9 mouse cellular contexts compared by ENCODE assay signal in genomic region chr12:108318499-108318898, GRCm38 (mm10). TPM values are rescaled to one million over a fixed set of nuclear protein-coding genes. Genes with fewer than 3 reads are reported as not detected.
A peak's percentile ranks its signal among the peaks of the same experiment; 100 is the strongest.
DNase-seq lines count a peak whose midpoint lies in the region; ATAC-seq and TF ChIP-seq lines count a peak whose summit lies in the region.
"Had no signal": no experiment of that assay in that cellular context is flagged by ENCODE, and none has a peak within 500 bp of the region (broad histone marks: within the 10 kb centered on the region; RNA-seq: fewer than 3 reads in every experiment).

No protein-coding gene starts in this region.

- H3K27me3 ChIP-seq in forebrain, embryonic 11.5 days (ENCODE audit: control insufficient read depth, insufficient read depth, low read length) = peaks cover 5% of the 10 kb centered on the region; the same call in 1 of the 2 replicates
- 0 out of 2 replicates have a peak, but pooled peaks cover 3% of the 10 kb centered on the region for H3K27me3 ChIP-seq in forebrain, embryonic 15.5 days
- H3K27me3 ChIP-seq in lung, embryonic 14.5 days (ENCODE audit: insufficient read depth, low read length) = peaks cover 50% of the 10 kb centered on the region
- peaks cover 42% of the 10 kb centered on the region for H3K27me3 ChIP-seq in intestine, embryonic 16.5 days (replicated peaks; ENCODE audit: control insufficient read depth, insufficient read depth, low read length)
- H3K27me3 ChIP-seq in neural tube, embryonic 14.5 days (ENCODE audit: control insufficient read depth, insufficient read depth, low read length) = 0 out of 2 replicates have a peak, but pooled peaks cover 3% of the 10 kb centered on the region

- peak overlapping the region; percentile 9; the same call in 1 of the 2 replicates for H3K4me2 ChIP-seq in forebrain, embryonic 11.5 days (ENCODE audit: low read depth, low read length, severe bottlenecking)
- H3K4me2 ChIP-seq in forebrain, embryonic 15.5 days (replicated peaks) = no peak overlapping the region
- peak overlapping the region; percentile 35; the same call in 1 of the 2 replicates for H3K4me2 ChIP-seq in lung, embryonic 14.5 days
- H3K4me2 ChIP-seq in intestine, embryonic 16.5 days (ENCODE audit: low read depth, low read length) = peak overlapping the region; percentile 22; the same call in 1 of the 2 replicates
- H3K4me2 ChIP-seq in neural tube, embryonic 14.5 days (ENCODE audit: low read depth, low read length) = peak overlapping the region; percentile 23; the same call in 1 of the 2 replicates

- no peaks in the 10 kb centered on the region for H3K36me3 ChIP-seq in forebrain, embryonic 11.5 days (ENCODE audit: control insufficient read depth, insufficient read depth, low read length)
- no peaks in the 10 kb centered on the region for H3K36me3 ChIP-seq in forebrain, embryonic 15.5 days
- H3K36me3 ChIP-seq in lung, embryonic 14.5 days (ENCODE audit: insufficient read depth) = no peaks in the 10 kb centered on the region
- H3K36me3 ChIP-seq in intestine, embryonic 16.5 days (ENCODE audit: control insufficient read depth, insufficient read depth, low read length) = no peaks in the 10 kb centered on the region
- no peaks in the 10 kb centered on the region for H3K36me3 ChIP-seq in neural tube, embryonic 14.5 days (ENCODE audit: control insufficient read depth, insufficient read depth, low read length)

- H3K9me3 ChIP-seq in forebrain, embryonic 11.5 days (ENCODE audit: control insufficient read depth, low read length) = no peaks in the 10 kb centered on the region
- H3K9me3 ChIP-seq in forebrain, embryonic 15.5 days = no peaks in the 10 kb centered on the region
- H3K9me3 ChIP-seq in lung, embryonic 14.5 days (ENCODE audit: low read depth, low read length) = no peaks in the 10 kb centered on the region
- no peaks in the 10 kb centered on the region for H3K9me3 ChIP-seq in intestine, embryonic 16.5 days (ENCODE audit: control insufficient read depth, low read length)
- no peaks in the 10 kb centered on the region for H3K9me3 ChIP-seq in neural tube, embryonic 14.5 days (ENCODE audit: control insufficient read depth, low read length)

- 15% methylated on average over 37 of the region's 37 CpGs for WGBS in forebrain, embryonic 11.5 days
- 44% methylated on average over 37 of the region's 37 CpGs for WGBS in forebrain, embryonic 15.5 days
- WGBS in lung, embryonic 14.5 days = 9% methylated on average over 37 of the region's 37 CpGs
- WGBS in intestine, embryonic 16.5 days = 16% methylated on average over 37 of the region's 37 CpGs
- WGBS in neural tube, embryonic 14.5 days = 15% methylated on average over 37 of the region's 37 CpGs

- no peak for ATAC-seq in forebrain, embryonic 11.5 days (replicated peaks; ENCODE audit: low FRiP score)
- ATAC-seq in forebrain, embryonic 15.5 days (replicated peaks) = no peak
- ATAC-seq in lung, embryonic 14.5 days (ENCODE audit: insufficient read depth) = no peak
- no peak for ATAC-seq in intestine, embryonic 16.5 days
- no peak for ATAC-seq in neural tube, embryonic 14.5 days (ENCODE audit: low read depth)

- peaks cover 42% of the 10 kb centered on the region for H3K4me1 ChIP-seq in forebrain, embryonic 11.5 days (replicated peaks; ENCODE audit: control insufficient read depth, insufficient read depth, low read length)
- peaks cover 36% of the 10 kb centered on the region for H3K4me1 ChIP-seq in forebrain, embryonic 15.5 days
- peaks cover 3% of the 10 kb centered on the region; the same call in 1 of the 2 replicates for H3K4me1 ChIP-seq in lung, embryonic 14.5 days (ENCODE audit: insufficient read depth)
- 0 out of 2 replicates have a peak, but pooled peaks cover 4% of the 10 kb centered on the region for H3K4me1 ChIP-seq in intestine, embryonic 16.5 days (ENCODE audit: control insufficient read depth, insufficient read depth, low read length)
- H3K4me1 ChIP-seq in neural tube, embryonic 14.5 days (ENCODE audit: control insufficient read depth, insufficient read depth, low read length) = peaks cover 7% of the 10 kb centered on the region; the same call in 1 of the 2 replicates

- no peak for DNase-seq in forebrain, embryonic 11.5 days (ENCODE audit: low spot score)
- DNase-seq in lung, embryonic 14.5 days = no peak
- no peak for DNase-seq in lung, postnatal 14 days
- DNase-seq in cerebellum, postnatal 14 days = no peak
- DNase-seq in ovary, postnatal 36 days (ENCODE audit: low spot score) = no peak

- H3K27ac ChIP-seq in forebrain, embryonic 11.5 days (ENCODE audit: low read depth, low read length) = no peak overlapping the region
- H3K27ac ChIP-seq in forebrain, embryonic 15.5 days (replicated peaks) = no peak overlapping the region
- H3K27ac ChIP-seq in lung, embryonic 14.5 days (ENCODE audit: low read depth) = no peak overlapping the region
- no peak overlapping the region for H3K27ac ChIP-seq in intestine, embryonic 16.5 days (ENCODE audit: low read length)
- H3K27ac ChIP-seq in neural tube, embryonic 14.5 days (ENCODE audit: low read depth, low read length) = no peak overlapping the region

- peak overlapping the region; percentile 24; the same call in 1 of the 2 replicates for H3K9ac ChIP-seq in forebrain, embryonic 11.5 days (ENCODE audit: low read length)
- H3K9ac ChIP-seq in forebrain, embryonic 15.5 days (replicated peaks) = no peak overlapping the region
- H3K9ac ChIP-seq in lung, embryonic 14.5 days = no peak overlapping the region
- H3K9ac ChIP-seq in intestine, embryonic 16.5 days (ENCODE audit: low read depth, low read length) = no peak overlapping the region
- no peak overlapping the region for H3K9ac ChIP-seq in neural tube, embryonic 14.5 days (replicated peaks; ENCODE audit: low read depth, low read length)

- H3K4me3 ChIP-seq in forebrain, embryonic 11.5 days (ENCODE audit: low read depth, low read length) = no peak overlapping the region
- H3K4me3 ChIP-seq in forebrain, embryonic 15.5 days = no peak overlapping the region
- H3K4me3 ChIP-seq in lung, embryonic 14.5 days (ENCODE audit: low read depth, low read length) = peak overlapping the region; percentile 22
- H3K4me3 ChIP-seq in intestine, embryonic 16.5 days (ENCODE audit: low read length) = no peak overlapping the region
- no peak overlapping the region for H3K4me3 ChIP-seq in neural tube, embryonic 14.5 days (ENCODE audit: low read depth, low read length)
- H3K4me3 ChIP-seq: erythroblast, embryonic 14.5 days had no signal

- 0 out of 2 replicates have a peak, but pooled peaks have one; percentile 11 for TF ChIP-seq CTCF in lung, embryonic 14.5 days (IDR thresholded peaks at IDR 0.05; ENCODE audit: low read depth)

RNA-seq across cellular contexts. Expression of gene Hhipl1, which starts 12.4 kb away (rescaled TPM):
- polyA plus RNA-seq in forebrain, embryonic 11.5 days (2014; fragmentation: Nextera tagmentation; extraction: Ambion mirVana) = 2.5 and 3.0 TPM in 2 replicates
- polyA plus RNA-seq in forebrain, embryonic 15.5 days (2015; fragmentation: Nextera tagmentation; extraction: Ambion mirVana) = 1.8 and 1.9 TPM in 2 replicates
- 0.76 and 0.82 TPM in 2 replicates for polyA plus RNA-seq in lung, embryonic 14.5 days (2014; fragmentation: Nextera tagmentation; extraction: Ambion mirVana)
- 0.43 and 0.53 TPM in 2 replicates for polyA plus RNA-seq in intestine, embryonic 16.5 days (2015; fragmentation: Nextera tagmentation; extraction: Ambion mirVana)
- polyA plus RNA-seq in neural tube, embryonic 14.5 days (2014; fragmentation: Nextera tagmentation; extraction: Ambion mirVana) = 2.0 and 2.3 TPM in 2 replicates
- polyA plus RNA-seq: erythroblast, embryonic 14.5 days had no signal

RNA-seq across cellular contexts. Expression of gene Cyp46a1, which starts 15.7 kb away (rescaled TPM):
- 16.3 and 18.4 TPM in 2 replicates for polyA plus RNA-seq in forebrain, embryonic 11.5 days (2014; fragmentation: Nextera tagmentation; extraction: Ambion mirVana)
- 19.8 and 22.6 TPM in 2 replicates for polyA plus RNA-seq in forebrain, embryonic 15.5 days (2015; fragmentation: Nextera tagmentation; extraction: Ambion mirVana)
- 3.9 and 4.4 TPM in 2 replicates for polyA plus RNA-seq in lung, embryonic 14.5 days (2014; fragmentation: Nextera tagmentation; extraction: Ambion mirVana)
- 3.8 and 4.6 TPM in 2 replicates for polyA plus RNA-seq in intestine, embryonic 16.5 days (2015; fragmentation: Nextera tagmentation; extraction: Ambion mirVana)
- 19.6 and 25.4 TPM in 2 replicates for polyA plus RNA-seq in neural tube, embryonic 14.5 days (2014; fragmentation: Nextera tagmentation; extraction: Ambion mirVana)
- polyA plus RNA-seq: erythroblast, embryonic 14.5 days had no signal

RNA-seq across cellular contexts. Expression of gene Ccdc85c, which starts 43.3 kb away (rescaled TPM):
- polyA plus RNA-seq in forebrain, embryonic 11.5 days (2014; fragmentation: Nextera tagmentation; extraction: Ambion mirVana) = 18.0 and 18.8 TPM in 2 replicates
- polyA plus RNA-seq in forebrain, embryonic 15.5 days (2015; fragmentation: Nextera tagmentation; extraction: Ambion mirVana) = 14.3 and 16.3 TPM in 2 replicates
- 8.3 and 8.6 TPM in 2 replicates for polyA plus RNA-seq in lung, embryonic 14.5 days (2014; fragmentation: Nextera tagmentation; extraction: Ambion mirVana)
- polyA plus RNA-seq in intestine, embryonic 16.5 days (2015; fragmentation: Nextera tagmentation; extraction: Ambion mirVana) = 4.8 and 7.1 TPM in 2 replicates
- polyA plus RNA-seq in neural tube, embryonic 14.5 days (2014; fragmentation: Nextera tagmentation; extraction: Ambion mirVana) = 15.3 and 17.3 TPM in 2 replicates

RNA-seq across cellular contexts. Expression of gene Eml1, which starts 52.3 kb away (rescaled TPM):
- 90.3 and 92.5 TPM in 2 replicates for polyA plus RNA-seq in forebrain, embryonic 11.5 days (2014; fragmentation: Nextera tagmentation; extraction: Ambion mirVana)
- 58.6 and 65.7 TPM in 2 replicates for polyA plus RNA-seq in forebrain, embryonic 15.5 days (2015; fragmentation: Nextera tagmentation; extraction: Ambion mirVana)
- 105 and 109 TPM in 2 replicates for polyA plus RNA-seq in lung, embryonic 14.5 days (2014; fragmentation: Nextera tagmentation; extraction: Ambion mirVana)
- 63.7 and 67.4 TPM in 2 replicates for polyA plus RNA-seq in intestine, embryonic 16.5 days (2015; fragmentation: Nextera tagmentation; extraction: Ambion mirVana)
- polyA plus RNA-seq in neural tube, embryonic 14.5 days (2014; fragmentation: Nextera tagmentation; extraction: Ambion mirVana) = 48.9 and 82.8 TPM in 2 replicates
